Mouse (Mus musculus) MEL (cell line): ENCODE measurements at regions not wholly inside any gene's neighbourhood (a gene's known extent, or its start where the extent isn't known, plus 50 kb on each side); places are given as distances from the start of the nearest gene placed in this dataset.

Experiments
- DNase-seq: peaks from one replicate; pipeline ENCODE4 v3.0.0; 2011; ENCODE audit warnings: low read depth, low spot score
- H3K27ac ChIP-seq: 2 replicates; pipeline ENCODE4 v1.5.1; 2012; ENCODE audit warnings: low read depth, mild to moderate bottlenecking, control low read depth, low read length, moderate library complexity; ENCODE audit not compliant: control insufficient read depth
- H3K27me3 ChIP-seq, 2 experiments: fragments of 150-350 bp in 1 of 2; sonication (generic) in 1 of 2; 2 replicates each; pipeline ENCODE4 v1.6.1; 2012; ENCODE audit warnings: low read length in 2 of 2, mild to moderate bottlenecking in 2 of 2, improper control_type of control experiment in 1 of 2, moderate library complexity in 1 of 2; ENCODE audit not compliant: insufficient read depth in 2 of 2, control insufficient read depth in 1 of 2
- H3K36me3 ChIP-seq, 2 experiments: 2 replicates each; pipeline ENCODE4 v1.6.1; 2012 to 2014; ENCODE audit warnings: low read length in 2 of 2, improper control_type of control experiment in 1 of 2, inconsistent platforms in 1 of 2, mild to moderate bottlenecking in 1 of 2; ENCODE audit not compliant: insufficient read depth in 2 of 2, control insufficient read depth in 1 of 2
- H3K4me1 ChIP-seq, 2 experiments: fragments of 150-350 bp in 1 of 2; sonication (generic) in 1 of 2; 2 replicates each; pipeline ENCODE4 v1.6.1; 2012; ENCODE audit warnings: low read length in 2 of 2, improper control_type of control experiment in 1 of 2, mild to moderate bottlenecking in 1 of 2; ENCODE audit not compliant: insufficient read depth in 2 of 2, control insufficient read depth in 1 of 2
- H3K4me3 ChIP-seq, 2 experiments: fragments of 150-350 bp in 1 of 2; sonication (generic) in 1 of 2; 2 replicates each; pipeline ENCODE4 v1.5.1; 2012; ENCODE audit warnings: low read depth in 2 of 2, low read length in 2 of 2, mild to moderate bottlenecking in 2 of 2, moderate library complexity in 2 of 2, control low read depth in 1 of 2, improper control_type of control experiment in 1 of 2; ENCODE audit not compliant: control insufficient read depth in 1 of 2, insufficient read depth in 1 of 2
- H3K79me2 ChIP-seq: 2 replicates; pipeline ENCODE4 v1.6.1; 2012; ENCODE audit warnings: mild to moderate bottlenecking, low read length, moderate library complexity; ENCODE audit not compliant: control insufficient read depth, poor library complexity, insufficient read depth
- H3K9ac ChIP-seq: 2 replicates; pipeline ENCODE4 v1.6.1; 2012; ENCODE audit warnings: low read depth, mild to moderate bottlenecking, control low read depth, low read length, moderate library complexity; ENCODE audit not compliant: control insufficient read depth, poor library complexity, severe bottlenecking
- H3K9me3 ChIP-seq: fragments of 150-350 bp; sonication (generic); replicated peaks from 2 replicates; pipeline ENCODE4 v1.6.1; 2012; ENCODE audit warnings: mild to moderate bottlenecking, low read length, improper control_type of control experiment, moderate library complexity; ENCODE audit not compliant: insufficient read depth
- BHLHE40 ChIP-seq: IDR thresholded peaks from 2 replicates; pipeline ENCODE4 v1.6.1; 2012; ENCODE audit warnings: low read depth, mild to moderate bottlenecking, inconsistent platforms, low read length, improper control_type of control experiment, borderline replicate concordance
- CHD2 ChIP-seq: IDR thresholded peaks from 2 replicates; pipeline ENCODE4 v1.6.1; 2011; ENCODE audit warnings: low read length, improper control_type of control experiment
- ELF1 ChIP-seq: IDR thresholded peaks from 2 replicates; pipeline ENCODE4 v1.6.1; 2014; ENCODE audit warnings: low read depth, mild to moderate bottlenecking, inconsistent platforms, low read length, improper control_type of control experiment, moderate library complexity
- EP300 ChIP-seq, 2 experiments: IDR thresholded peaks; 2 replicates each; pipeline ENCODE4 v1.6.1; 2011; ENCODE audit warnings: improper control_type of control experiment in 2 of 2, low read length in 2 of 2, low read depth in 1 of 2, mild to moderate bottlenecking in 1 of 2
- ETS1 ChIP-seq: IDR thresholded peaks from 2 replicates; pipeline ENCODE4 v1.6.1; 2012; ENCODE audit warnings: low read depth, mild to moderate bottlenecking, inconsistent platforms, low read length, improper control_type of control experiment, moderate library complexity
- GABPA ChIP-seq: IDR thresholded peaks from 2 replicates; pipeline ENCODE4 v1.6.1; 2012; ENCODE audit warnings: low read depth, mild to moderate bottlenecking, inconsistent platforms, low read length, improper control_type of control experiment, moderate library complexity
- HCFC1 ChIP-seq: IDR thresholded peaks from 2 replicates; pipeline ENCODE4 v1.6.1; 2012; ENCODE audit warnings: low read depth, mild to moderate bottlenecking, inconsistent platforms, low read length, improper control_type of control experiment, moderate library complexity
- JUND ChIP-seq: IDR thresholded peaks from 2 replicates; pipeline ENCODE4 v1.6.1; 2011; ENCODE audit warnings: low read depth, mild to moderate bottlenecking, improper control_type of control experiment, low read length
- KAT2A ChIP-seq: conservative IDR thresholded peaks from 2 replicates; pipeline ENCODE4 v1.6.1; 2012; ENCODE audit warnings: low read depth, low read length, improper control_type of control experiment, inconsistent platforms
- MAFK ChIP-seq: IDR thresholded peaks from 2 replicates; pipeline ENCODE4 v1.6.1; 2011; ENCODE audit warnings: low read depth, mild to moderate bottlenecking, low read length, improper control_type of control experiment, borderline replicate concordance
- MAZ ChIP-seq: IDR thresholded peaks from 2 replicates; pipeline ENCODE4 v1.6.1; 2012; ENCODE audit warnings: low read depth, mild to moderate bottlenecking, inconsistent platforms, low read length, improper control_type of control experiment
- MYB ChIP-seq: IDR thresholded peaks from 2 replicates; pipeline ENCODE4 v1.6.1; 2011; ENCODE audit warnings: mild to moderate bottlenecking, low read depth, low read length, improper control_type of control experiment
- MYC ChIP-seq: IDR thresholded peaks from 2 replicates; pipeline ENCODE4 v1.6.1; 2011; ENCODE audit warnings: low read depth, mild to moderate bottlenecking, low read length, improper control_type of control experiment, moderate library complexity
- NRF1 ChIP-seq: IDR thresholded peaks from 2 replicates; pipeline ENCODE4 v1.6.1; 2014; ENCODE audit warnings: low read depth, mild to moderate bottlenecking, inconsistent platforms, low read length, improper control_type of control experiment, moderate library complexity; ENCODE audit not compliant: poor library complexity, insufficient read depth, severe bottlenecking
- POLR2A ChIP-seq, 2 experiments: IDR thresholded peaks; 2 replicates each; pipeline ENCODE4 v1.6.1; 2011 to 2012; ENCODE audit warnings: low read length in 2 of 2, mild to moderate bottlenecking in 2 of 2, control low read depth in 1 of 2, improper control_type of control experiment in 1 of 2, low read depth in 1 of 2, moderate library complexity in 1 of 2; ENCODE audit not compliant: control insufficient read depth in 1 of 2, insufficient read depth in 1 of 2, poor library complexity in 1 of 2
- RCOR1 ChIP-seq: IDR thresholded peaks from 2 replicates; pipeline ENCODE4 v1.6.1; 2012; ENCODE audit warnings: low read depth, mild to moderate bottlenecking, inconsistent platforms, low read length, improper control_type of control experiment
- TBP ChIP-seq: IDR thresholded peaks from 2 replicates; pipeline ENCODE4 v1.8.0; 2011; ENCODE audit warnings: low read depth, low read length, improper control_type of control experiment
- TCF12 ChIP-seq: IDR thresholded peaks from 2 replicates; pipeline ENCODE4 v1.6.1; 2014; ENCODE audit warnings: low read depth, mild to moderate bottlenecking, inconsistent platforms, low read length, improper control_type of control experiment, moderate library complexity
- UBTF ChIP-seq: IDR thresholded peaks from 2 replicates; pipeline ENCODE4 v1.6.1; 2012; ENCODE audit warnings: low read depth, mild to moderate bottlenecking, inconsistent platforms, low read length, improper control_type of control experiment, moderate library complexity, borderline replicate concordance; ENCODE audit not compliant: insufficient read depth
- ZMIZ1 ChIP-seq: IDR thresholded peaks from 2 replicates; pipeline ENCODE4 v1.6.1; 2012; ENCODE audit warnings: low read depth, mild to moderate bottlenecking, inconsistent platforms, low read length, improper control_type of control experiment, moderate library complexity

- Histone ChIP-seq H3K4me1 (no peaks in the 10 kb centered on the region), H3K4me3 (no peak overlapping the region), H3K27me3 (no peaks in the 10 kb centered on the region; a peak in 1 of 4 replicates), H3K9me3 (no peaks in the 10 kb centered on the region), H3K79me2 (no peaks in the 10 kb centered on the region), H3K27ac (no peak overlapping the region), H3K36me3 (no peaks in the 10 kb centered on the region), H3K9ac (no peak overlapping the region)
- DNase-seq = no peak
- TF ChIP-seq JUND (no peak), MAFK (no peak), MYB (no peak), BHLHE40 (no peak), ETS1 (no peak), RCOR1 (no peak), HCFC1 (no peak), MYC (no peak), ELF1 (no peak), ZMIZ1 (no peak), KAT2A (no peak), UBTF (no peak), TBP (no peak), POLR2A (IDR thresholded peaks at IDR 0.05; ENCODE audit: control insufficient read depth in 1 of 2, insufficient read depth in 1 of 2, low read depth in 1 of 2, low read length in 2 of 2, poor library complexity in 1 of 2) (no peak), EP300 (IDR thresholded peaks at IDR 0.05; ENCODE audit: low read depth in 1 of 2, low read length in 2 of 2) (no peak), GABPA (no peak), CHD2 (no peak)
Observed at GRCm38 (mm10) chr8:57400776-57401631, 54.7 kb upstream of the Scrg1 start.

DNA sequence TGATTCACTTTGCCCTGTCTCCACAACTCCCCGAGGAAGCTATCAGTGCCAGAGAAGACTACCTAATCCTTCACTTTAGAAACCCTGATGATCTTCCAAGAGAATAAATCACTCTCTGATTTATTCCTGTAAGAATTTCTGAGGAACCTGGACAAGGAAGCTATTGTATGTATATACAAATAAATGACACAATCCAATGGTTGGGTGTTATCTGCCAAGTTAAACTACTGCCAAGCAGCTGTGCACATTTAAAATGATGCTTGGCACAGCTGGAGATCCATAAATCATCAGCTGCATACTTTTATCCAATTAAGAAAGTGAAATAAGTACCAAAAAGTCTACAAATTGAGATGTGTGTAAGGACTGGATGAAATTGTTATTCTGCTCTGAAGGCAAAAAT is 54.1 kb upstream of the Scrg1 start:
- Histone ChIP-seq H3K9me3 (no peaks in the 10 kb centered on the region), H3K27me3 (no peaks in the 10 kb centered on the region; a peak in 1 of 4 replicates), H3K36me3 (no peaks in the 10 kb centered on the region), H3K79me2 (no peaks in the 10 kb centered on the region), H3K4me3 (no peak overlapping the region), H3K4me1 (no peaks in the 10 kb centered on the region), H3K27ac (no peak overlapping the region), H3K9ac (no peak overlapping the region)
- DNase-seq = no peak
- TF ChIP-seq MAZ = no peak
- TF ChIP-seq HCFC1 = no peak
- no peak for TF ChIP-seq NRF1
- TF ChIP-seq ELF1 = no peak
- no peak for TF ChIP-seq TCF12
- TF ChIP-seq EP300 (IDR thresholded peaks at IDR 0.05; ENCODE audit: low read depth in 1 of 2, low read length in 2 of 2) = no peak
